Mouse (Mus musculus) thymus, postnatal 0 days (tissue): ENCODE data around the gene Snip1. TPM values are rescaled to one million over a fixed set of nuclear protein-coding genes. Genes with fewer than 3 reads are reported as not detected.

Experiments used
- DNase-seq: peaks from one replicate; pipeline ENCODE4 v3.0.0-alpha.2; 2015; ENCODE audit warnings: low spot score
- polyA plus RNA-seq: library from polyadenylated mRNA; unstranded; fragments of >200 nt; fragmentation: Nextera tagmentation; extraction: Ambion mirVana; gene quantifications from 2 replicates; pipeline ENCODE4 v1.2.1, GENCODE M21; 2015

Gene Snip1
- polyA plus RNA-seq, 1 experiment from 2014 or later, result 38.2 TPM

- peak; percentile 86 for DNase-seq
Measured at GRCm38 (mm10) chr4:125099458-125099857, 33.0 kb downstream of the Snip1 start.

DNA sequence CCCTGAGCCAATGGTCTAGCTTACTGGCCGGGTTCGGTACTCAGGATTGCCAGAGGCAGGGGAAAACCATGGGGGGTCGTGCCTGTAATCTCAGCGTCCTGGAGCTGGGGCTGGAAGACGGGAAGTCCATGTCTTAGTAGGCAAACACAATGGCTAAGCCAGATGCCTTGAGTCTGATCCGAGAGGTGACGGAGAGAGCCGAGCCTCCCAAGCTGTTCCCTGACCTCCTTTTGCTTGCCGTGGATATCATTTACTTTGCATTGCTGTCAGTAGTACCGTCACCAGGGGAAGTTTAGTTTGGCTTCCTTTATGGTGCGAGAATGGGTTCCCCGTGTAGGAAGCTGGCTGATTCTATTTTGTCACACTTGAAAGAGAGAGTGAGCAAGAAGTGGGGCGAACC lies 34.9 kb downstream of the Snip1 start:
- no peak for DNase-seq

GRCm38 (mm10) chr4:125105354-125105753 lies 38.9 kb downstream of the Snip1 start:
- no peak for DNase-seq

DNA sequence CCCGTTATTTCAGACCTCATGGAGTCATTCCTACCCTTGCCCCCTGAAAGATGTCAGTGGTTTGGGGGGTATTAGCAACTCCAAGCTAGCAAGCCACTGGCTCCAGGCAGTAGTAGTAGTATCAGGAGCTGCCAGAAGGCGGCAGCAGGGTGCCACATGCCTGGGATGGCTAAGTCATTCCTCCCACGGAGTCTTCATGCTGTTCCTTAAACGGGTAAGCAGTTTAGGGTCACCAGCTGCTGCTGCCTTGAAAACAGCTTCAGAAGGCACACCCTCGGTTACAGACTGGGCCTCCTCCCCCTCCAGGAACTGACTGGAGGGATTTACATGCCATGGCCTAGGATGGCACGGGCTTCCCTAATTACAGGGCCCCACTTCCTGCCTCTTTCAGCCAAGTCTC lies 48.2 kb downstream of the Snip1 start:
- DNase-seq, result peak; percentile 79

DNA sequence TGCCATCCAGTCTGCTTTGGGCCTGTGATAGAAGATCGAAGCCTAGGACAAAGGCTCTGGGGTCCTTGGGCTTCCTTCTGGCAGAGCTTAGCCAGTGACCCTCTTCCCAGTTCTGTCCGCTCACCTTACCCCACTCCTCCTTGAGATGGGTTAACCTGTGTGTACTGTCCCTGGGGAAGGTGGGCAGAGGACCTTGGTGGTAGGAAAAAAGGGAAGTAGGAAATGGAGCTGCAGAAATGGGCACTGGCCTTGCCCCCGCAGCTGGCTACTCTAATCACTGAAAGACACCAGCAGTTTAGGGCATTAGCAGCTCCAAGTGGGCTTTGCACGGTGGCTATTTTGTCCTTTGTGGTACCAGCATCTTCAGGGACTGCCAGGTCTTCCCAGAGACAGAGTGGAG lies 48.6 kb downstream of the Snip1 start:
- DNase-seq, result no peak

- DNase-seq, result no peak
Measured at GRCm38 (mm10) chr4:125115710-125116089, 49.2 kb downstream of the Snip1 start.

DNA sequence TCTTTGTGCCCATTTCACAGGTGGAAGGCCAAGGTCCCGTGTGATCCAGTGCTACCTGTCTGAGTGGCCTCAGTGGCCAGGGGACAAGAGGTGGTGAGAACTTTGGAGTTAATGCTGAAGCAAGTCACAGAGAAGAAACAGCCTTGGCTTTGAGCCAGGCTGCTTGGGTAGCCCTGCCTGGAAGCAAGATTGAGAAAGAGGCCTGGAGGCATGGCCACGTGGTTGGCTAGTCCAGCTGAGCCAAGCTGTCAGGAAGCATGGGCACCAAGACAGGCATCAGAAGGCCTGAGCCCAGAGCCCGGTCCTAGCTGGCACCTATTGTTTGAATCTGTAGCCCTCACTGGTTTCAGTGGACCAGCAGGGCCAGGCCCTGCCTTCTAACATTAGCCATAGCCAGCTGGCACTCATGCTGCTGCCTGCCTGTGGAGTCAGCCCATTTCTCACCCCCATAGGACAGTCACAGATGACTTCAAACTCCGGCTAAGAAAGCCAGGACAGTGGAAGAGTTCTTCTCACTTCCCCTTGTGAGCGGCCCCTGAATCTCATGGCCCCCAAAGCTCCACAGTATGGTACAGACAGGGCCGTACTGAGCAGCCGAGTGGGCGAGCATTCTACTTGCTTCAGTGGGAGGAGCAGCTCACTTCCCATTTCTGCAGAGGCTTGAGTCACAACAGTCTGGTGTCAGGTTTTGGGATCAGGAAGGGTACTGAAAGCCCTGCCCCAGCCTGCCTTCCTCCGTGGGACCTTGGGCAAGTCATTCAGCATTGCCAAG lies 49.8 kb downstream of the Snip1 start:
- DNase-seq, result no peak

- DNase-seq, result no peak
Measured at GRCm38 (mm10) chr4:125116929-125117328, 50.5 kb downstream of the Snip1 start.

DNA sequence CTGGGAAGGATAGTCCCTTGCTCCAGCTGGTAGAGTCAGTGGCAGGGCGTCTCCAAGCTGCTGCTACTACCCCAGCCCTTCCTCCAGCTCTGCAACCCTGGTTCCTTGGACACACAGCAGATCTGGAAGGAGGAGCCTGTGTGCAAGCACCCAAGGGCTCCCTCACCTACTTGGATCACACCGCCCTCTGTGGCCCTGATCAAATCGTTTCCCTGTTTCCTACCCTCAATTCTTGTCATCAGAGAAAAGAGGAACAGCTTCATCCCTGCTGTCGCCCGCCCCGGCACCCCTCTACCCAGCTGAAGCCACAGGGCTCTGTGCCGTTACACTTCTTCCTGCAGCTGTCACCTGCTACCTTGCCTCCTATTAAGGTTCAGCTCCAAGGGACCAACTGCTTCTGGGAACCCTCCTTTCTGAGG lies 51.4 kb downstream of the Snip1 start:
- peak; percentile 85 for DNase-seq

DNA sequence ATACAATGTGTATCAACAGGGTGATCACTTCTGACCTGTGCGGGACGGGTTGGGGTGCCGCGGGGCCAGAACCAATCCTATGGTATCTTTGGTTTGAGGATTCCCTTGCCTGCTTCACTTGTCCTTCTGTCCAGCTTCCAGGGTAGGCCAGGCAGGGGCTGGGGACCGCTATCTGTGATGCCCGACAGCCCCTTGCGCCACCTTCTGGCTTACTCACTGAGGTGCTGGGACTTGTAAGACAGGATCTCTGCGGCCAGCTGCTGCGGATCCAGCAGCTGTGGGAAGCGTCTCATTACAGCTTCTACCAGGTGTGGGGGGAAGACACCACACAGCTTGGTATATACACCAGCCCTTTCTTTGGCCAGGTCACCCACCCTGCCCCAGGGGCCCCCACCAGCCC lies 52.6 kb downstream of the Snip1 start:
- DNase-seq, result peak; percentile 50

DNA sequence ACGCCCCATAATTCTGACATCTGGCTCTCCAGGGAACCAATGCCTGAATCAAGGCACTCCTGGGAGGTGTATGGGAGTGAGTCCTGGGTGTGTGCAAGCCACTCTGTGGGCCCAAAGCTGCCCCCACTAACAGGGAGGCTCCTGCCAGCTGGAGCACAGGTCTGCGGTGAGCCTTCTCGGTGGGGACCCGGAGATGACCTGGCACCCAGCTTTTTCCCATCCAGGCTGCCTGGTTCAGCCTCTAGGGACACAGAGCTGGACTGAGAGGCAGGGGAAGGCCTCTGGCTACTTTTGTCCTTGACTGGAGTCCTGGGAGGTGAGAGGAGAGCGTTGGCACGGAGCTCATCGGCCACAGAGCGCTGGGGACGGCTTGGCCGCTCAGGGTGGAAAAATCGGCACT lies 53.2 kb downstream of the Snip1 start:
- no peak for DNase-seq

- peak; percentile 44 for DNase-seq
Measured at GRCm38 (mm10) chr4:125122431-125123278, 56.2 kb downstream of the Snip1 start.

GRCm38 (mm10) chr4:125123279-125123671 lies 56.8 kb downstream of the Snip1 start:
- DNase-seq, result no peak

Other genes with a start within 250 kb of the Snip1 start
- gene Yrdc, start 216.0 kb upstream of the Snip1 start, polyA plus RNA-seq, result 42.2 and 49.4 TPM in 2 replicates
- gene 1110065P20Rik, start 215.5 kb upstream of the Snip1 start, polyA plus RNA-seq, result 37.4 and 42.6 TPM in 2 replicates
- gene Maneal, start 204.5 kb upstream of the Snip1 start, polyA plus RNA-seq, result 0.15 and 0.25 TPM in 2 replicates
- not detected in 2 replicates for gene Epha10, start 185.8 kb upstream of the Snip1 start, polyA plus RNA-seq
- gene 9930104L06Rik, start 129.6 kb upstream of the Snip1 start, polyA plus RNA-seq, result 9.0 and 10.6 TPM in 2 replicates
- gene Cdca8, start 127.4 kb upstream of the Snip1 start, polyA plus RNA-seq, result 116 and 154 TPM in 2 replicates
- 0.12 and 0.13 TPM in 2 replicates for gene Rspo1, start 80.2 kb upstream of the Snip1 start, polyA plus RNA-seq
- 62.6 and 66.4 TPM in 2 replicates for gene Gnl2, start 50.1 kb upstream of the Snip1 start, polyA plus RNA-seq
- 0.22 and 0.30 TPM in 2 replicates for gene Dnali1, start 969 bp upstream of the Snip1 start, polyA plus RNA-seq
- gene Meaf6, start 18.5 kb downstream of the Snip1 start, polyA plus RNA-seq, result 48.4 and 57.8 TPM in 2 replicates
- 3.0 and 3.5 TPM in 2 replicates for gene Zc3h12a, start 61.2 kb downstream of the Snip1 start, polyA plus RNA-seq